In genomic region chr5:120710826-120711248, GRCm38 (mm10) we compare ENCODE assay signal across 7 mouse cellular contexts. TPM values are rescaled to one million over a fixed set of nuclear protein-coding genes. Genes with fewer than 3 reads are reported as not detected.
DNase-seq lines count a peak whose midpoint lies in the region; ATAC-seq lines count a peak whose summit lies in the region.

No protein-coding gene starts in this region.

- no peak overlapping the region for H3K27ac ChIP-seq in embryonic facial prominence, embryonic 12.5 days
- no peak overlapping the region for H3K27ac ChIP-seq in heart, embryonic 16.5 days (ENCODE audit: low read length)
- H3K27ac ChIP-seq in midbrain, embryonic 13.5 days = peak overlapping the region; percentile 88

- peak overlapping the region; percentile 96 for H3K4me2 ChIP-seq in embryonic facial prominence, embryonic 12.5 days (replicated peaks)
- peak overlapping the region; percentile 66 for H3K4me2 ChIP-seq in heart, embryonic 16.5 days (ENCODE audit: low read depth, low read length)
- H3K4me2 ChIP-seq in midbrain, embryonic 13.5 days (replicated peaks) = peak overlapping the region; percentile 67

- no peaks in the 10 kb centered on the region for H3K9me3 ChIP-seq in embryonic facial prominence, embryonic 12.5 days
- H3K9me3 ChIP-seq in heart, embryonic 16.5 days (replicated peaks; ENCODE audit: control insufficient read depth, low read length) = no peaks in the 10 kb centered on the region
- no peaks in the 10 kb centered on the region for H3K9me3 ChIP-seq in midbrain, embryonic 13.5 days

- H3K27me3 ChIP-seq in embryonic facial prominence, embryonic 12.5 days = peaks cover 82% of the 10 kb centered on the region
- H3K27me3 ChIP-seq in heart, embryonic 16.5 days (ENCODE audit: control insufficient read depth, insufficient read depth, low read length) = peaks cover 82% of the 10 kb centered on the region
- H3K27me3 ChIP-seq in midbrain, embryonic 13.5 days = peaks cover 32% of the 10 kb centered on the region

- ATAC-seq in embryonic facial prominence, embryonic 12.5 days (ENCODE audit: insufficient number of reproducible peaks, insufficient read depth, low FRiP score, low TSS enrichment) = no peak
- no peak; the same call in 1 of the 2 replicates for ATAC-seq in heart, embryonic 16.5 days (replicated peaks; ENCODE audit: extremely low read depth, insufficient read depth, low FRiP score)
- peak; percentile 21; the same call in 1 of the 2 replicates for ATAC-seq in midbrain, embryonic 13.5 days
- no peak for ATAC-seq in granulocyte monocyte progenitor cell, adult 5-6 weeks (replicated peaks; ENCODE audit: poor library complexity, severe bottlenecking)
- no peak for ATAC-seq in activated CD4-positive, CD25-positive, alpha-beta regulatory T cell, adult 4 months

- H3K4me3 ChIP-seq in embryonic facial prominence, embryonic 12.5 days = peak overlapping the region; percentile 56
- peak overlapping the region; percentile 52 for H3K4me3 ChIP-seq in heart, embryonic 16.5 days (ENCODE audit: low read length)
- H3K4me3 ChIP-seq in midbrain, embryonic 13.5 days (replicated peaks) = peak overlapping the region; percentile 78

- H3K9ac ChIP-seq in embryonic facial prominence, embryonic 12.5 days = peak overlapping the region; percentile 64
- peak overlapping the region; percentile 57 for H3K9ac ChIP-seq in heart, embryonic 16.5 days (ENCODE audit: low read length)
- H3K9ac ChIP-seq in midbrain, embryonic 13.5 days (replicated peaks) = peak overlapping the region; percentile 92

- under 1% methylated on average over 31 of the region's 34 CpGs for WGBS in embryonic facial prominence, embryonic 12.5 days
- 2% methylated on average over 31 of the region's 34 CpGs for WGBS in heart, embryonic 16.5 days
- WGBS in midbrain, embryonic 13.5 days = 1% methylated on average over 26 of the region's 34 CpGs

- peak; percentile 46 to 53 for DNase-seq in left cerebral cortex, postnatal 36 days (ENCODE audit: low spot score in 2 of 2)
- no peak for DNase-seq in left cerebral cortex, adult 9 months (ENCODE audit: low spot score in 2 of 2)

- peaks cover 28% of the 10 kb centered on the region for H3K4me1 ChIP-seq in embryonic facial prominence, embryonic 12.5 days
- H3K4me1 ChIP-seq in heart, embryonic 16.5 days (ENCODE audit: control insufficient read depth, insufficient read depth, low read length) = peaks cover 11% of the 10 kb centered on the region
- H3K4me1 ChIP-seq in midbrain, embryonic 13.5 days (replicated peaks) = peaks cover 61% of the 10 kb centered on the region

- intact Hi-C loops in left cerebral cortex, postnatal 36 days (cut with DNase I) = loop anchor here (2.0 kb wide), 2 partner anchors 16 to 30 kb away; no protein-coding TSS in a partner anchor

- H3K36me3 ChIP-seq in embryonic facial prominence, embryonic 12.5 days = no peaks in the 10 kb centered on the region
- H3K36me3 ChIP-seq in heart, embryonic 16.5 days (ENCODE audit: control insufficient read depth, insufficient read depth) = no peaks in the 10 kb centered on the region
- H3K36me3 ChIP-seq in midbrain, embryonic 13.5 days = no peaks in the 10 kb centered on the region

RNA-seq across cellular contexts. Expression of gene Dtx1, which starts 0.9 kb away (rescaled TPM):
- total RNA-seq in left cerebral cortex, postnatal 36 days (2021) = 10 to 100 TPM; 67.3 to 71.3 TPM
- 8.9 and 9.1 TPM in 2 replicates for polyA plus RNA-seq in embryonic facial prominence, embryonic 12.5 days (2016; fragmentation: Nextera tagmentation; extraction: Ambion mirVana)
- 6.7 and 11.2 TPM in 2 replicates for polyA plus RNA-seq in heart, embryonic 16.5 days (2015; fragmentation: Nextera tagmentation; extraction: Ambion mirVana)
- polyA plus RNA-seq in midbrain, embryonic 13.5 days (2015; fragmentation: Nextera tagmentation; extraction: Ambion mirVana) = 25.1 and 34.2 TPM in 2 replicates
- not detected in 2 replicates for total RNA-seq in granulocyte monocyte progenitor cell, adult 5-6 weeks (2014; fragmentation: Nextera tagmentation)
- not detected in 2 replicates for total RNA-seq in granulocyte monocyte progenitor cell, adult 5-6 weeks (2017)
- 10 to 100 TPM; 45.6 to 48.2 TPM for polyA plus RNA-seq in activated CD4-positive, CD25-positive, alpha-beta regulatory T cell, adult 4 months (2017; shearing (Covaris generic))

RNA-seq across cellular contexts. Expression of gene Oas2, which starts 38.8 kb away (rescaled TPM):
- total RNA-seq in left cerebral cortex, postnatal 36 days (2021) = under 1 TPM in 1 of 2 experiments, not detected in 1; 0.23 TPM
- polyA plus RNA-seq in embryonic facial prominence, embryonic 12.5 days (2016; fragmentation: Nextera tagmentation; extraction: Ambion mirVana) = 0.18 and 0.26 TPM in 2 replicates
- polyA plus RNA-seq in heart, embryonic 16.5 days (2015; fragmentation: Nextera tagmentation; extraction: Ambion mirVana) = 0.22 and 0.46 TPM in 2 replicates
- polyA plus RNA-seq in midbrain, embryonic 13.5 days (2015; fragmentation: Nextera tagmentation; extraction: Ambion mirVana) = 0.07 and 0.17 TPM in 2 replicates
- total RNA-seq in granulocyte monocyte progenitor cell, adult 5-6 weeks (2014; fragmentation: Nextera tagmentation) = 0.47 TPM in 1 of 2 replicates, not detected in the other
- total RNA-seq in granulocyte monocyte progenitor cell, adult 5-6 weeks (2017) = 1.0 TPM in 1 of 2 replicates, not detected in the other
- polyA plus RNA-seq in activated CD4-positive, CD25-positive, alpha-beta regulatory T cell, adult 4 months (2017; shearing (Covaris generic)) = 1 to 10 TPM; 1.9 to 2.5 TPM

Comparison
In these comparisons a context has a peak if more than half of its experiments do, and no peak if none do; other contexts are left out.
1. DNase-seq: peak in left cerebral cortex, postnatal 36 days (2 of 2); none in left cerebral cortex, adult 9 months (0 of 2).
2. Peak in every context shown above with its lines, with median percentiles within 50 percentile points of each other: H3K4me2 ChIP-seq, H3K4me3 ChIP-seq and H3K9ac ChIP-seq.